ENCODE assay signal across 9 mouse cellular contexts in the genomic region with DNA sequence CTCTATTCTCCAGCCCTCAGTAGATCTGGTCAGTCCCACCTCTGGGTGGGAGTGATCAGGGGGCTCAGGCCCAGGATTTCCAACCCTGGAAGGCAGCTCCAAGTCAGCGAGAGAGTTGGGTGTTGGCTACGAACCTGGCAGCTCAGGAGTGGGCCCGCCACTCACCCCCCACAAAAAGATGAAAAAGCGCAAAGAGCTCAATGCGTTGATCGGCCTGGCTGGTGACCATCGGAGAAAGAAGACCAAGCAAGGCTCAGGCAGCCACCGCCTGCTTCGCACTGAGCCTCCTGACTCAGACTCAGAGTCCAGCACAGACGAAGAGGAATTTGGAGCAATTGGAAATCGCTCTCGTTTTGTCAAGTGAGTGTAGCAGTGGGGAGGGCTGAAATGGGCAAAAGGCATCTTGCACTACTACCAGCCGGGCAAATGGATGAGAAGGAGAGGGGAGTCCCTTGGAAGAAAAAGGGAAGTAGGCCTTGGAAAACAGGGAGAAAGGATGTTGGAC. TPM values are rescaled to one million over a fixed set of nuclear protein-coding genes. Genes with fewer than 3 reads are reported as not detected.
DNase-seq lines count a peak whose midpoint lies in the region; TF ChIP-seq lines count a peak whose summit lies in the region.
"Had no signal": no experiment of that assay in that cellular context is flagged by ENCODE, and none has a peak within 500 bp of the region (broad histone marks: within the 10 kb centered on the region; RNA-seq: fewer than 3 reads in every experiment).

No protein-coding gene starts in this region.

- peak overlapping the region; percentile 96 for H3K27ac ChIP-seq in gastrocnemius, adult 2 months
- H3K27ac ChIP-seq in CH12.LX (ENCODE audit: insufficient read depth, low read depth): no peak overlapping the region
- H3K27ac ChIP-seq in forebrain, embryonic 10.5 days: peak overlapping the region; percentile 92
- peak overlapping the region; percentile 90; the same call in 1 of the 2 replicates for H3K27ac ChIP-seq in limb, embryonic 10.5 days
- no peak overlapping the region for H3K27ac ChIP-seq in olfactory bulb, adult 2 months (ENCODE audit: insufficient read depth, low read depth, low read length)

- intact Hi-C loops in gastrocnemius, adult 2 months (cut with DNase I): loop anchor here (5.0 kb wide), 1 partner anchor 99 kb away; the partner anchor contains the start of gene Mknk1
- intact Hi-C loops in gastrocnemius, postnatal 36 days (cut with DNase I): loop anchor here (5.0 kb wide), 1 partner anchor 94 kb away; no protein-coding TSS in a partner anchor

- H3K79me2 ChIP-seq in CH12.LX (replicated peaks; ENCODE audit: control insufficient read depth, extremely low read depth, insufficient read depth, poor library complexity, severe bottlenecking): peaks cover 21% of the 10 kb centered on the region

- H3K36me3 ChIP-seq in CH12.LX (replicated peaks in 1 of 2; ENCODE audit: control insufficient read depth in 1 of 2, insufficient read depth in 1 of 2, low read length in 1 of 2): peaks cover 23 to 30% of the 10 kb centered on the region in 2 experiments
- peaks cover 33% of the 10 kb centered on the region for H3K36me3 ChIP-seq in forebrain, embryonic 10.5 days (replicated peaks)
- H3K36me3 ChIP-seq in limb, embryonic 10.5 days: peaks cover 31% of the 10 kb centered on the region

- TF ChIP-seq CTCF in gastrocnemius, adult 2 months (IDR thresholded peaks at IDR 0.05): no peak
- no peak for TF ChIP-seq CTCF in CH12.LX (conservative IDR thresholded peaks at IDR 0.05 in 1 of 2, IDR thresholded peaks at IDR 0.05 in 1 of 2; ENCODE audit: low read depth in 2 of 2, low read length in 2 of 2)
- no peak for TF ChIP-seq CTCF in olfactory bulb, adult 2 months (IDR thresholded peaks at IDR 0.05; ENCODE audit: insufficient read depth, low read depth, low read length)

- no peak for DNase-seq in gastrocnemius, adult 2 months
- no peak for DNase-seq in gastrocnemius, postnatal 36 days
- no peak for DNase-seq in CH12.LX (ENCODE audit: extremely low read depth)
- DNase-seq in forebrain, embryonic 10.5 days (ENCODE audit: extremely low spot score, low spot score): no peak
- DNase-seq in limb, embryonic 10.5 days (ENCODE audit: low spot score): no peak
- DNase-seq in frontal cortex, postnatal 25 days (ENCODE audit: low spot score in 2 of 2): no peak
- no peak for DNase-seq in layer of hippocampus, postnatal 14 days (ENCODE audit: low spot score in 2 of 2)

- peaks cover 13% of the 10 kb centered on the region for H3K27me3 ChIP-seq in CH12.LX (replicated peaks)
- H3K27me3 ChIP-seq in forebrain, embryonic 10.5 days (ENCODE audit: poor library complexity, severe bottlenecking): no peaks in the 10 kb centered on the region
- 0 out of 2 replicates have a peak, but pooled peaks cover 6% of the 10 kb centered on the region for H3K27me3 ChIP-seq in limb, embryonic 10.5 days (ENCODE audit: low read depth, poor library complexity, severe bottlenecking)
- H3K27me3 ChIP-seq: Patski had no signal

- H3K4me2 ChIP-seq in CH12.LX (ENCODE audit: insufficient read depth, low read depth, poor library complexity, severe bottlenecking): peak overlapping the region; percentile 89

- H3K4me1 ChIP-seq in CH12.LX (ENCODE audit: control insufficient read depth in 1 of 2, insufficient read depth in 2 of 2): peaks cover 7 to 44% of the 10 kb centered on the region in 2 experiments
- peaks cover 17% of the 10 kb centered on the region for H3K4me1 ChIP-seq in forebrain, embryonic 10.5 days
- H3K4me1 ChIP-seq in limb, embryonic 10.5 days: peaks cover 23% of the 10 kb centered on the region
- peaks cover 7% of the 10 kb centered on the region for H3K4me1 ChIP-seq in olfactory bulb, adult 2 months (ENCODE audit: control insufficient read depth, insufficient read depth, low read length)

- H3K9ac ChIP-seq in CH12.LX (ENCODE audit: insufficient read depth, low read depth): peak overlapping the region; percentile 91

- H3K4me3 ChIP-seq in gastrocnemius, adult 2 months: peak overlapping the region; percentile 99
- H3K4me3 ChIP-seq in CH12.LX (replicated peaks in 1 of 3; ENCODE audit: low read depth in 2 of 3, low read length in 2 of 3, poor library complexity in 1 of 3): peak overlapping the region; percentile 69 to 99 (median 89)
- peak overlapping the region; percentile 86 for H3K4me3 ChIP-seq in forebrain, embryonic 10.5 days
- peak overlapping the region; percentile 90 for H3K4me3 ChIP-seq in limb, embryonic 10.5 days
- peak overlapping the region; percentile 32 for H3K4me3 ChIP-seq in olfactory bulb, adult 2 months (ENCODE audit: insufficient read depth, low read depth, low read length)

- WGBS in forebrain, embryonic 10.5 days: 50% methylated on average over 13 of the region's 13 CpGs
- 44% methylated on average over 13 of the region's 13 CpGs for WGBS in limb, embryonic 10.5 days
- WGBS in olfactory bulb, adult 2 months: 20% methylated on average over 13 of the region's 13 CpGs

- H3K9me3 ChIP-seq in CH12.LX (replicated peaks; ENCODE audit: low read length): no peaks in the 10 kb centered on the region
- H3K9me3 ChIP-seq in forebrain, embryonic 10.5 days: no peaks in the 10 kb centered on the region
- no peaks in the 10 kb centered on the region for H3K9me3 ChIP-seq in limb, embryonic 10.5 days (replicated peaks)

- TF ChIP-seq POLR2A in CH12.LX (IDR thresholded peaks at IDR 0.05; ENCODE audit: low read depth, low read length): no peak
- no peak for TF ChIP-seq POLR2A in olfactory bulb, adult 2 months (IDR thresholded peaks at IDR 0.05; ENCODE audit: insufficient read depth, low read depth, low read length)

- in situ Hi-C loops in CH12.LX (cut with MboI; ENCODE audit: low pct_ligation_motif_present, low pct_unique_long_range_greater_than_20kb, low sequenced_read_pairs): loop anchor here (10.0 kb wide), 2 partner anchors 156 to 216 kb away; partner anchors contain the start of gene 6430628N08Rik

- no peak for TF ChIP-seq RAD21 in CH12.LX (IDR thresholded peaks at IDR 0.05; ENCODE audit: low read depth, low read length)

- TF ChIP-seq EP300 in CH12.LX (IDR thresholded peaks at IDR 0.05; ENCODE audit: low read length): no peak

- dilution Hi-C loops in CH12.LX (cut with MboI; ENCODE audit: extremely low pct_ligation_motif_present, extremely low pct_unique_long_range_greater_than_20kb, low sequenced_read_pairs): no loop called here

TF ChIP-seq in CH12.LX, 34 proteins besides CTCF, POLR2A, EP300 and RAD21:
- TF ChIP-seq MXI1 (IDR thresholded peaks at IDR 0.05; ENCODE audit: low read depth, low read length) (no peak), UBTF (IDR thresholded peaks at IDR 0.05; ENCODE audit: low read depth, low read length) (no peak), HCFC1 (IDR thresholded peaks at IDR 0.05; ENCODE audit: low read depth, low read length) (no peak), JUND (conservative IDR thresholded peaks at IDR 0.05; ENCODE audit: low read depth, low read length) (no peak), NELFE (IDR thresholded peaks at IDR 0.05; ENCODE audit: low read depth, low read length) (no peak), ZKSCAN1 (IDR thresholded peaks at IDR 0.05; ENCODE audit: borderline replicate concordance, low read depth, low read length) (no peak), ZMIZ1 (IDR thresholded peaks at IDR 0.05; ENCODE audit: low read depth, low read length) (no peak), USF2 (conservative IDR thresholded peaks at IDR 0.05; ENCODE audit: low read depth, low read length) (no peak), ETS1 (conservative IDR thresholded peaks at IDR 0.05; ENCODE audit: low read depth, low read length) (no peak), GABPA (IDR thresholded peaks at IDR 0.05; ENCODE audit: insufficient replicate concordance, low read depth, low read length) (no peak), ELF1 (IDR thresholded peaks at IDR 0.05; ENCODE audit: low read depth, low read length) (no peak), MAFK (IDR thresholded peaks at IDR 0.05; ENCODE audit: insufficient replicate concordance, low read length) (no peak), SMC3 (IDR thresholded peaks at IDR 0.05; ENCODE audit: low read depth, low read length) (no peak), ZC3H11A (IDR thresholded peaks at IDR 0.05; ENCODE audit: low read depth, low read length) (no peak)

RNA-seq across cellular contexts. Expression of gene Efcab14, which starts 1.0 kb away (rescaled TPM):
- total RNA-seq in gastrocnemius, adult 2 months (2021): 10 to 100 TPM; 35.7 to 49.5 TPM
- 10 to 100 TPM; 35.1 to 35.2 TPM for total RNA-seq in gastrocnemius, postnatal 36 days (2021)
- total RNA-seq in CH12.LX (2012; rRNA removed) (12.3 and 12.9 TPM in 2 replicates), CH12.LX (2014; rRNA removed) (12.4 and 13.5 TPM in 2 replicates)
- 18.3 and 23.0 TPM in 2 replicates for polyA plus RNA-seq in CH12.LX (2012; ENCODE audit: insufficient read length, low read depth)
- 32.9 and 33.9 TPM in 2 replicates for polyA plus RNA-seq in forebrain, embryonic 10.5 days (2016; fragmentation: Nextera tagmentation; extraction: Ambion mirVana)
- polyA plus RNA-seq in limb, embryonic 10.5 days (2016; fragmentation: Nextera tagmentation; extraction: Ambion mirVana): 30.8 and 34.0 TPM in 2 replicates
- not detected in 2 replicates for polyA plus RNA-seq in olfactory bulb, adult 2 months (2012; ENCODE audit: insufficient read depth, insufficient read length, low replicate concordance, missing spikeins)
- 10 to 100 TPM; 44.8 to 46.6 TPM for total RNA-seq in layer of hippocampus, postnatal 14 days (2021)

RNA-seq across cellular contexts. Expression of gene Tex38, which starts 42.3 kb away (rescaled TPM):
- total RNA-seq in gastrocnemius, adult 2 months (2021): 1 to 10 TPM; 2.3 to 2.8 TPM
- 1 to 10 TPM; 2.8 to 3.4 TPM for total RNA-seq in gastrocnemius, postnatal 36 days (2021)
- total RNA-seq in CH12.LX (2012; rRNA removed) (0.17 TPM in 1 of 2 replicates, not detected in the other), CH12.LX (2014; rRNA removed) (not detected in 2 replicates)
- polyA plus RNA-seq in CH12.LX (2012; ENCODE audit: insufficient read length, low read depth): 0.30 and 0.52 TPM in 2 replicates
- polyA plus RNA-seq in forebrain, embryonic 10.5 days (2016; fragmentation: Nextera tagmentation; extraction: Ambion mirVana): 0.25 and 0.41 TPM in 2 replicates
- 0.43 TPM in 1 of 2 replicates, not detected in the other for polyA plus RNA-seq in limb, embryonic 10.5 days (2016; fragmentation: Nextera tagmentation; extraction: Ambion mirVana)
- not detected in 2 replicates for polyA plus RNA-seq in olfactory bulb, adult 2 months (2012; ENCODE audit: insufficient read depth, insufficient read length, low replicate concordance, missing spikeins)
- total RNA-seq in layer of hippocampus, postnatal 14 days (2021): not detected

RNA-seq across cellular contexts. Expression of gene Atpaf1, which starts 46.1 kb away (rescaled TPM):
- 10 to 100 TPM; 46.9 to 70.1 TPM for total RNA-seq in gastrocnemius, adult 2 months (2021)
- 10 to 100 TPM; 39.8 to 46.9 TPM for total RNA-seq in gastrocnemius, postnatal 36 days (2021)
- total RNA-seq in CH12.LX (2012; rRNA removed) (17.0 and 24.3 TPM in 2 replicates), CH12.LX (2014; rRNA removed) (36.3 and 37.5 TPM in 2 replicates)
- polyA plus RNA-seq in CH12.LX (2012; ENCODE audit: insufficient read length, low read depth): 22.1 and 27.7 TPM in 2 replicates
- polyA plus RNA-seq in forebrain, embryonic 10.5 days (2016; fragmentation: Nextera tagmentation; extraction: Ambion mirVana): 45.8 and 56.3 TPM in 2 replicates
- 55.8 and 58.0 TPM in 2 replicates for polyA plus RNA-seq in limb, embryonic 10.5 days (2016; fragmentation: Nextera tagmentation; extraction: Ambion mirVana)
- polyA plus RNA-seq in olfactory bulb, adult 2 months (2012; ENCODE audit: insufficient read depth, insufficient read length, low replicate concordance, missing spikeins): not detected in 2 replicates
- total RNA-seq in layer of hippocampus, postnatal 14 days (2021): 10 to 100 TPM; 35.2 to 37.8 TPM

Comparison
In these comparisons a context has a peak if more than half of its experiments do, and no peak if none do; other contexts are left out.
1. H3K27ac ChIP-seq: peak in gastrocnemius, adult 2 months (single experiment), forebrain, embryonic 10.5 days (single experiment) and limb, embryonic 10.5 days (single experiment); none in CH12.LX (single experiment) and olfactory bulb, adult 2 months (single experiment).
2. H3K4me3 ChIP-seq: peak in every context shown above with its lines; median percentile 99 in gastrocnemius, adult 2 months; 90 in limb, embryonic 10.5 days; 89 in CH12.LX; 86 in forebrain, embryonic 10.5 days; 32 in olfactory bulb, adult 2 months.